Mouse (Mus musculus) heart, postnatal 14 days (tissue): ENCODE measurements around the gene Gm10487. TPM values are rescaled to one million over a fixed set of nuclear protein-coding genes. Genes with fewer than 3 reads are reported as not detected.
"Not testable (repeated sequence)": the region's sequence is repeated elsewhere in the genome, so short reads cannot be mapped to it uniquely, and the experiment has no call there.

Source experiments
- DNase-seq, 2 experiments: peaks; one replicate each; pipeline ENCODE4 v3.0.0; 2021 to 2022
- intact Hi-C: fragments of 180-260 bp; cut with DNase I; formaldehyde crosslinking; loops from one replicate; pipeline ENCODE4 v1.15.1; 2025
- long read RNA-seq, 2 experiments: library from polyadenylated mRNA; stranded (forward); transcript quantifications; one replicate each; pipeline ENCODE4 v2.0.0; 2021
- total RNA-seq, 2 experiments: library from RNA; stranded (reverse); gene quantifications; 2 replicates each; pipeline ENCODE4 v1.2.3; 2021

The Gm10487 gene
- total RNA-seq: not detected
- long read RNA-seq, experiment 1: 0 reads
- long read RNA-seq, experiment 2: 0 reads

DNA sequence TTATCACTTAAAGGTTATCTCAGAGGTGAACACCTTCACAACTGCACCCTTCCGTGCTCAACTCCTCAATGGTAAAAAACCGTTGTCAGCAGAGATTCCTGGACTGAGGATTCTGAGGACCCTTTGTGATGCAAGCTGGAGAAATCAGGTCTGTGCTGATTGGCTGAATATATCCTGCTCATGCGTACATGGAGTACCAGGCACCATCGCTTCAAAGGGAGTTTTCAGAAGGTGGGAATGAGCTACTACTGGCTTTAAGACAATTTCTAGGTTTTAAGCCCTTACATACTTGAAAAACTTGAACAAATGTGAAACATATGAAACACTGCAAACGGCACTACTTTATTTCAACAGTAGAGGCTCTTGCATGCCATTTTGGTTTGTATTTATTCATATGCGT is at the start of gene Gm10487:
TSS of gene Gm10487 (minus strand) at position 101 of the 400 bp plus-strand sequence.
- intact Hi-C loops, DNase-seq: not testable (repeated sequence)
